Mouse (Mus musculus) intestine, embryonic 16.5 days (tissue): ENCODE measurements around the gene Grhl3. TPM values are rescaled to one million over a fixed set of nuclear protein-coding genes. Genes with fewer than 3 reads are reported as not detected.
A peak's percentile ranks its signal among the peaks of the same experiment; 100 is the strongest.

Source experiments
- ATAC-seq: fragments of 200-750 bp; cut with Nextera tagmentation; 2 replicates; pipeline ENCODE4 v1.8.0; 2017; ENCODE audit warnings: moderate TSS enrichment, moderate library complexity
- H3K27ac ChIP-seq: fragments of 300-500 bp; sonication (generic); 2 replicates; pipeline ENCODE4 v1.5.1; 2014; ENCODE audit warnings: mild to moderate bottlenecking, low read length
- H3K27me3 ChIP-seq: fragments of 300-500 bp; sonication (generic); replicated peaks from 2 replicates; pipeline ENCODE4 v1.6.1; 2014; ENCODE audit warnings: low read length, control low read depth, mixed read lengths; ENCODE audit not compliant: control insufficient read depth, insufficient read depth
- H3K36me3 ChIP-seq: fragments of 300-500 bp; sonication (generic); 2 replicates; pipeline ENCODE4 v1.6.1; 2014; ENCODE audit warnings: low read length, control low read depth; ENCODE audit not compliant: control insufficient read depth, insufficient read depth
- H3K4me1 ChIP-seq: fragments of 300-500 bp; sonication (generic); 2 replicates; pipeline ENCODE4 v1.6.1; 2014; ENCODE audit warnings: low read length, control low read depth, mixed read lengths; ENCODE audit not compliant: control insufficient read depth, insufficient read depth
- H3K4me2 ChIP-seq: fragments of 300-500 bp; sonication (generic); 2 replicates; pipeline ENCODE4 v1.6.1; 2014; ENCODE audit warnings: low read depth, low read length, control low read depth
- H3K4me3 ChIP-seq: fragments of 300-500 bp; sonication (generic); 2 replicates; pipeline ENCODE4 v1.5.1; 2014; ENCODE audit warnings: mild to moderate bottlenecking, low read length
- H3K9ac ChIP-seq: fragments of 300-500 bp; sonication (generic); 2 replicates; pipeline ENCODE4 v1.6.1; 2014; ENCODE audit warnings: low read depth, low read length
- H3K9me3 ChIP-seq: fragments of 300-500 bp; sonication (generic); 2 replicates; pipeline ENCODE4 v1.6.1; 2016; ENCODE audit warnings: low read length, control low read depth; ENCODE audit not compliant: control insufficient read depth
- WGBS: fragments of 180-500 bp; shearing (Covaris S2); extraction: QIAGEN DNeasy Blood & Tissue Kit; methylation state at CpG from one replicate; pipeline ENCODE4 v1.1.7; 2014; 5-methylcytosine and 5-hydroxymethylcytosine counted together
- polyA plus RNA-seq: library from polyadenylated mRNA; unstranded; fragments of >200 nt; fragmentation: Nextera tagmentation; extraction: Ambion mirVana; gene quantifications from 2 replicates; pipeline ENCODE4 v1.2.1, GENCODE M21; 2015

Grhl3 gene
- polyA plus RNA-seq, 1 experiment from 2014 or later, result 2.9 TPM

GRCm38 (mm10) chr4:135601530-135601929, 28.1 kb upstream of the Grhl3 start:
- Histone ChIP-seq H3K9me3 (no peaks in the 10 kb centered on the region), H3K4me1 (peaks cover 6% of the 10 kb centered on the region; the same call in 1 of the 2 replicates), H3K27me3 (no peaks in the 10 kb centered on the region), H3K36me3 (no peaks in the 10 kb centered on the region), H3K27ac (no peak overlapping the region), H3K9ac (no peak overlapping the region), H3K4me3 (no peak overlapping the region), H3K4me2 (no peak overlapping the region)
- ATAC-seq, result no peak
- WGBS, result 82% methylated on average over 3 of the region's 3 CpGs

- no peak overlapping the region for H3K9ac ChIP-seq
- peaks cover 13% of the 10 kb centered on the region for H3K4me1 ChIP-seq
- peak; percentile 65 for ATAC-seq
- WGBS, result 72% methylated on average over 7 of the region's 7 CpGs
- no peaks in the 10 kb centered on the region for H3K36me3 ChIP-seq
- H3K27ac ChIP-seq, result peak overlapping the region; percentile 61; the same call in 1 of the 2 replicates
- no peaks in the 10 kb centered on the region for H3K27me3 ChIP-seq
- H3K4me2 ChIP-seq, result peak overlapping the region; percentile 5; the same call in 1 of the 2 replicates
- no peaks in the 10 kb centered on the region for H3K9me3 ChIP-seq
- H3K4me3 ChIP-seq, result no peak overlapping the region
These were observed 26.2 kb upstream of the Grhl3 start for GRCm38 (mm10) chr4:135599497-135600182.

- Histone ChIP-seq H3K36me3 (no peaks in the 10 kb centered on the region), H3K4me3 (no peak overlapping the region), H3K27ac (peak overlapping the region; percentile 61; the same call in 1 of the 2 replicates), H3K27me3 (no peaks in the 10 kb centered on the region), H3K4me2 (peak overlapping the region; percentile 5; the same call in 1 of the 2 replicates), H3K9me3 (no peaks in the 10 kb centered on the region), H3K4me1 (peaks cover 13% of the 10 kb centered on the region), H3K9ac (no peak overlapping the region)
- 63% methylated on average over 1 of the region's 2 CpGs for WGBS
- peak; percentile 67 for ATAC-seq
These were observed 25.6 kb upstream of the Grhl3 start for GRCm38 (mm10) chr4:135598998-135599397.

GRCm38 (mm10) chr4:135597571-135597970, 24.1 kb upstream of the Grhl3 start:
- H3K4me2 ChIP-seq, result no peak overlapping the region
- H3K9ac ChIP-seq, result no peak overlapping the region
- H3K4me3 ChIP-seq, result no peak overlapping the region
- peaks cover 13% of the 10 kb centered on the region for H3K4me1 ChIP-seq
- 84% methylated on average over 5 of the region's 5 CpGs for WGBS
- no peak overlapping the region for H3K27ac ChIP-seq
- H3K9me3 ChIP-seq, result no peaks in the 10 kb centered on the region; the same call in 1 of the 2 replicates
- 0 out of 2 replicates have a peak, but pooled peaks have one; percentile 14 for ATAC-seq
- no peaks in the 10 kb centered on the region for H3K27me3 ChIP-seq
- no peaks in the 10 kb centered on the region for H3K36me3 ChIP-seq

GRCm38 (mm10) chr4:135595943-135596342, 22.5 kb upstream of the Grhl3 start:
- H3K27me3 ChIP-seq, result no peaks in the 10 kb centered on the region
- no peak overlapping the region for H3K4me2 ChIP-seq
- H3K36me3 ChIP-seq, result no peaks in the 10 kb centered on the region
- H3K9me3 ChIP-seq, result no peaks in the 10 kb centered on the region; the same call in 1 of the 2 replicates
- H3K9ac ChIP-seq, result no peak overlapping the region
- no peak overlapping the region for H3K4me3 ChIP-seq
- peak overlapping the region; percentile 14; the same call in 1 of the 2 replicates for H3K27ac ChIP-seq
- ATAC-seq, result peak; percentile 56
- peaks cover 26% of the 10 kb centered on the region for H3K4me1 ChIP-seq
- 41% methylated on average over 5 of the region's 5 CpGs for WGBS

GRCm38 (mm10) chr4:135591610-135592304, 18.3 kb upstream of the Grhl3 start:
- Histone ChIP-seq H3K4me1 (peaks cover 25% of the 10 kb centered on the region), H3K27me3 (no peaks in the 10 kb centered on the region), H3K4me2 (no peak overlapping the region), H3K27ac (no peak overlapping the region), H3K36me3 (no peaks in the 10 kb centered on the region), H3K9ac (no peak overlapping the region), H3K9me3 (no peaks in the 10 kb centered on the region; the same call in 1 of the 2 replicates), H3K4me3 (no peak overlapping the region)
- ATAC-seq, result peak; percentile 61
- WGBS, result 54% methylated on average over 8 of the region's 8 CpGs

- Histone ChIP-seq H3K4me1 (peaks cover 21% of the 10 kb centered on the region), H3K27me3 (no peaks in the 10 kb centered on the region), H3K4me3 (no peak overlapping the region), H3K9me3 (no peaks in the 10 kb centered on the region; the same call in 1 of the 2 replicates), H3K27ac (no peak overlapping the region), H3K4me2 (no peak overlapping the region), H3K9ac (no peak overlapping the region), H3K36me3 (no peaks in the 10 kb centered on the region)
- 51% methylated on average over 3 of the region's 3 CpGs for WGBS
- ATAC-seq, result no peak
These were observed 17.7 kb upstream of the Grhl3 start for GRCm38 (mm10) chr4:135591086-135591485.

- no peak for ATAC-seq
- H3K9ac ChIP-seq, result no peak overlapping the region
- H3K27ac ChIP-seq, result no peak overlapping the region
- 0 out of 2 replicates have a peak, but pooled peaks cover 4% of the 10 kb centered on the region for H3K4me1 ChIP-seq
- H3K9me3 ChIP-seq, result no peaks in the 10 kb centered on the region
- no peaks in the 10 kb centered on the region for H3K36me3 ChIP-seq
- no peaks in the 10 kb centered on the region for H3K27me3 ChIP-seq
- 74% methylated on average over 4 of the region's 4 CpGs for WGBS
- no peak overlapping the region for H3K4me3 ChIP-seq
- H3K4me2 ChIP-seq, result no peak overlapping the region
These were observed 11.4 kb upstream of the Grhl3 start for GRCm38 (mm10) chr4:135584838-135585237.

- no peaks in the 10 kb centered on the region for H3K27me3 ChIP-seq
- 30% methylated on average over 12 of the region's 12 CpGs for WGBS
- no peak overlapping the region for H3K9ac ChIP-seq
- no peak overlapping the region for H3K4me3 ChIP-seq
- no peaks in the 10 kb centered on the region for H3K9me3 ChIP-seq
- 0 out of 2 replicates have a peak, but pooled peaks cover 4% of the 10 kb centered on the region for H3K4me1 ChIP-seq
- H3K4me2 ChIP-seq, result no peak overlapping the region
- H3K27ac ChIP-seq, result no peak overlapping the region
- no peaks in the 10 kb centered on the region for H3K36me3 ChIP-seq
- ATAC-seq, result peak; percentile 49; the same call in 1 of the 2 replicates
These were observed 7.9 kb upstream of the Grhl3 start for GRCm38 (mm10) chr4:135581222-135581910.
